In genomic region chrX:20847816-20848215, GRCm38 (mm10) we compare ENCODE assay signal across 8 mouse cellular contexts. TPM values are rescaled to one million over a fixed set of nuclear protein-coding genes. Genes with fewer than 3 reads are reported as not detected.
DNase-seq lines count a peak whose midpoint lies in the region; ATAC-seq and TF ChIP-seq lines count a peak whose summit lies in the region.

No protein-coding gene starts in this region.

- no peak for DNase-seq in heart, postnatal 0 days (ENCODE audit: low spot score)
- DNase-seq in heart, postnatal 4 days = no peak
- DNase-seq in embryonic facial prominence, embryonic 14.5 days (ENCODE audit: low spot score) = no peak
- DNase-seq in intestine, embryonic 14.5 days (ENCODE audit: low spot score) = no peak
- DNase-seq in midbrain, postnatal 0 days (ENCODE audit: low spot score) = no peak
- DNase-seq in urinary bladder, postnatal 25 days (ENCODE audit: low spot score) = no peak
- DNase-seq in thymus, postnatal 14 days = no peak
- no peak for DNase-seq in ovary, postnatal 10 days (ENCODE audit: low spot score)

- H3K9me3 ChIP-seq in heart, postnatal 0 days (replicated peaks; ENCODE audit: control insufficient read depth, low read length) = no peaks in the 10 kb centered on the region
- H3K9me3 ChIP-seq in embryonic facial prominence, embryonic 14.5 days (ENCODE audit: control insufficient read depth, low read length) = no peaks in the 10 kb centered on the region
- H3K9me3 ChIP-seq in intestine, embryonic 14.5 days (ENCODE audit: control insufficient read depth, low read length) = no peaks in the 10 kb centered on the region
- no peaks in the 10 kb centered on the region for H3K9me3 ChIP-seq in midbrain, postnatal 0 days (ENCODE audit: low read length)

- no peak for TF ChIP-seq EP300 in heart, postnatal 0 days (IDR thresholded peaks at IDR 0.05; ENCODE audit: low read depth)

- peak overlapping the region; percentile 53 for H3K4me2 ChIP-seq in heart, postnatal 0 days (ENCODE audit: low read depth, low read length)
- peak overlapping the region; percentile 49 for H3K4me2 ChIP-seq in embryonic facial prominence, embryonic 14.5 days (ENCODE audit: low read depth, low read length)
- peak overlapping the region; percentile 45 for H3K4me2 ChIP-seq in intestine, embryonic 14.5 days (ENCODE audit: low read length)
- peak overlapping the region; percentile 26 for H3K4me2 ChIP-seq in midbrain, postnatal 0 days (ENCODE audit: low read depth, low read length, poor library complexity, severe bottlenecking)

- H3K36me3 ChIP-seq in heart, postnatal 0 days (replicated peaks; ENCODE audit: control insufficient read depth, insufficient read depth, low read length) = peaks cover 4% of the 10 kb centered on the region; the same call in 1 of the 2 replicates
- peaks cover 19% of the 10 kb centered on the region for H3K36me3 ChIP-seq in embryonic facial prominence, embryonic 14.5 days (ENCODE audit: control insufficient read depth, insufficient read depth, low read length)
- peaks cover 14% of the 10 kb centered on the region for H3K36me3 ChIP-seq in intestine, embryonic 14.5 days (ENCODE audit: control insufficient read depth, insufficient read depth, low read length)
- H3K36me3 ChIP-seq in midbrain, postnatal 0 days (ENCODE audit: insufficient read depth, low read length) = peaks cover 4% of the 10 kb centered on the region; the same call in 1 of the 2 replicates

- H3K9ac ChIP-seq in heart, postnatal 0 days (replicated peaks; ENCODE audit: low read depth, low read length) = no peak overlapping the region
- peak overlapping the region; percentile 21; the same call in 1 of the 2 replicates for H3K9ac ChIP-seq in embryonic facial prominence, embryonic 14.5 days (ENCODE audit: low read depth, low read length)
- no peak overlapping the region for H3K9ac ChIP-seq in intestine, embryonic 14.5 days (ENCODE audit: low read length)
- no peak overlapping the region for H3K9ac ChIP-seq in midbrain, postnatal 0 days (replicated peaks; ENCODE audit: low read length, poor library complexity, severe bottlenecking)

- no peaks in the 10 kb centered on the region for H3K27me3 ChIP-seq in heart, postnatal 0 days (ENCODE audit: control insufficient read depth, insufficient read depth, low read length)
- no peaks in the 10 kb centered on the region for H3K27me3 ChIP-seq in embryonic facial prominence, embryonic 14.5 days (replicated peaks; ENCODE audit: control insufficient read depth, insufficient read depth, low read length)
- H3K27me3 ChIP-seq in intestine, embryonic 14.5 days (replicated peaks; ENCODE audit: control insufficient read depth, insufficient read depth, low read length) = no peaks in the 10 kb centered on the region
- no peaks in the 10 kb centered on the region for H3K27me3 ChIP-seq in midbrain, postnatal 0 days (ENCODE audit: insufficient read depth, low read length)

- TF ChIP-seq CTCF in heart, postnatal 0 days (IDR thresholded peaks at IDR 0.05; ENCODE audit: low read depth) = no peak
- no peak for TF ChIP-seq CTCF in midbrain, postnatal 0 days (IDR thresholded peaks at IDR 0.05)

- H3K4me3 ChIP-seq in heart, postnatal 0 days (ENCODE audit: low read depth, low read length) = peak overlapping the region; percentile 62; the same call in 1 of the 2 replicates
- peak overlapping the region; percentile 62 for H3K4me3 ChIP-seq in embryonic facial prominence, embryonic 14.5 days (ENCODE audit: low read depth, low read length)
- 0 out of 2 replicates have a peak overlapping the region, but pooled peaks have one; percentile 3 for H3K4me3 ChIP-seq in intestine, embryonic 14.5 days (ENCODE audit: low read depth, low read length)
- no peak overlapping the region for H3K4me3 ChIP-seq in midbrain, postnatal 0 days (ENCODE audit: low read depth, low read length)

- H3K4me1 ChIP-seq in heart, postnatal 0 days (ENCODE audit: control insufficient read depth, insufficient read depth) = 0 out of 2 replicates have a peak, but pooled peaks cover 4% of the 10 kb centered on the region
- H3K4me1 ChIP-seq in embryonic facial prominence, embryonic 14.5 days (ENCODE audit: control insufficient read depth, insufficient read depth, low read length) = no peaks in the 10 kb centered on the region
- no peaks in the 10 kb centered on the region for H3K4me1 ChIP-seq in intestine, embryonic 14.5 days (replicated peaks; ENCODE audit: control insufficient read depth, insufficient read depth, low read length)
- H3K4me1 ChIP-seq in midbrain, postnatal 0 days (ENCODE audit: insufficient read depth, low read length) = no peaks in the 10 kb centered on the region

- 19% methylated on average over 2 of the region's 2 CpGs for WGBS in heart, postnatal 0 days
- WGBS in embryonic facial prominence, embryonic 14.5 days = 16% methylated on average over 2 of the region's 2 CpGs
- WGBS in intestine, embryonic 14.5 days = 24% methylated on average over 2 of the region's 2 CpGs
- WGBS in midbrain, postnatal 0 days = 19% methylated on average over 2 of the region's 2 CpGs

- peak overlapping the region; percentile 48; the same call in 1 of the 2 replicates for H3K27ac ChIP-seq in heart, postnatal 0 days (ENCODE audit: low read depth)
- H3K27ac ChIP-seq in embryonic facial prominence, embryonic 14.5 days (replicated peaks; ENCODE audit: low read depth, low read length) = peak overlapping the region; percentile 67
- H3K27ac ChIP-seq in intestine, embryonic 14.5 days (ENCODE audit: low read depth) = peak overlapping the region; percentile 78
- H3K27ac ChIP-seq in midbrain, postnatal 0 days (ENCODE audit: low read depth, low read length) = peak overlapping the region; percentile 69

- no peak for ATAC-seq in heart, postnatal 0 days (ENCODE audit: insufficient read depth, low read depth)
- no peak; the same call in 1 of the 2 replicates for ATAC-seq in embryonic facial prominence, embryonic 14.5 days (ENCODE audit: low read depth)
- ATAC-seq in intestine, embryonic 14.5 days (replicated peaks; ENCODE audit: low FRiP score, low TSS enrichment, low read depth) = 0 out of 2 replicates have a peak, but pooled peaks have one; percentile 22
- ATAC-seq in midbrain, postnatal 0 days (ENCODE audit: low FRiP score) = peak; percentile 51

RNA-seq across cellular contexts. Expression of gene Timp1, which starts 22.1 kb away (rescaled TPM):
- total RNA-seq in heart, postnatal 0 days (2014; rRNA removed; ENCODE audit: low replicate concordance) = 25.3 and 36.8 TPM in 2 replicates
- 29.9 and 30.8 TPM in 2 replicates for polyA plus RNA-seq in heart, postnatal 0 days (2015; fragmentation: Nextera tagmentation; extraction: Ambion mirVana)
- 10 to 100 TPM; 19.8 to 21.1 TPM for total RNA-seq in heart, postnatal 4 days (2021)
- 60.4 and 62.8 TPM in 2 replicates for polyA plus RNA-seq in embryonic facial prominence, embryonic 14.5 days (2014; fragmentation: Nextera tagmentation; extraction: Ambion mirVana)
- 29.9 and 34.9 TPM in 2 replicates for polyA plus RNA-seq in intestine, embryonic 14.5 days (2014; fragmentation: Nextera tagmentation; extraction: Ambion mirVana)
- 3.8 and 9.3 TPM in 2 replicates for total RNA-seq in midbrain, postnatal 0 days (2014; rRNA removed)
- polyA plus RNA-seq in midbrain, postnatal 0 days (2015; fragmentation: Nextera tagmentation; extraction: Ambion mirVana) = 3.2 and 4.1 TPM in 2 replicates

RNA-seq across cellular contexts. Expression of gene Araf, which starts 50.2 kb away (rescaled TPM):
- total RNA-seq in heart, postnatal 0 days (2014; rRNA removed; ENCODE audit: low replicate concordance) = 147 and 163 TPM in 2 replicates
- polyA plus RNA-seq in heart, postnatal 0 days (2015; fragmentation: Nextera tagmentation; extraction: Ambion mirVana) = 88.7 and 89.5 TPM in 2 replicates
- 10 to 100 TPM; 69.1 to 73.3 TPM for total RNA-seq in heart, postnatal 4 days (2021)
- polyA plus RNA-seq in embryonic facial prominence, embryonic 14.5 days (2014; fragmentation: Nextera tagmentation; extraction: Ambion mirVana) = 91.1 and 95.0 TPM in 2 replicates
- 95.7 and 110 TPM in 2 replicates for polyA plus RNA-seq in intestine, embryonic 14.5 days (2014; fragmentation: Nextera tagmentation; extraction: Ambion mirVana)
- total RNA-seq in midbrain, postnatal 0 days (2014; rRNA removed) = 262 and 315 TPM in 2 replicates
- 424 and 456 TPM in 2 replicates for polyA plus RNA-seq in midbrain, postnatal 0 days (2015; fragmentation: Nextera tagmentation; extraction: Ambion mirVana)

Comparison
In these comparisons a context has a peak if more than half of its experiments do, and no peak if none do; other contexts are left out.
1. ATAC-seq: peak in intestine, embryonic 14.5 days (single experiment) and midbrain, postnatal 0 days (single experiment); none in heart, postnatal 0 days (single experiment) and embryonic facial prominence, embryonic 14.5 days (single experiment).
2. Peak in every context shown above with its lines, with median percentiles within 50 percentile points of each other: H3K27ac ChIP-seq and H3K4me2 ChIP-seq.